Mouse (Mus musculus) stomach, embryonic 16.5 days (tissue): ENCODE data around the gene Larp4. TPM values are rescaled to one million over a fixed set of nuclear protein-coding genes. Genes with fewer than 3 reads are reported as not detected.
"Not testable (repeated sequence)": the region's sequence is repeated elsewhere in the genome, so short reads cannot be mapped to it uniquely, and the experiment has no call there.

Experiments
- ATAC-seq: fragments of 200-750 bp; cut with Nextera tagmentation; 2 replicates; pipeline ENCODE4 v1.8.0; 2017; ENCODE audit warnings: moderate number of reproducible peaks, moderate TSS enrichment; ENCODE audit not compliant: insufficient read depth, low FRiP score
- H3K27ac ChIP-seq: fragments of 300-500 bp; sonication (generic); 2 replicates; pipeline ENCODE4 v1.5.1; 2014; ENCODE audit warnings: low read length
- H3K27me3 ChIP-seq: fragments of 300-500 bp; sonication (generic); 2 replicates; pipeline ENCODE4 v1.6.1; 2014; ENCODE audit warnings: low read length, control low read depth, mixed read lengths; ENCODE audit not compliant: control insufficient read depth, insufficient read depth
- H3K36me3 ChIP-seq: fragments of 300-500 bp; sonication (generic); 2 replicates; pipeline ENCODE4 v1.6.1; 2014; ENCODE audit warnings: low read length; ENCODE audit not compliant: control insufficient read depth, insufficient read depth
- H3K4me1 ChIP-seq: fragments of 300-500 bp; sonication (generic); 2 replicates; pipeline ENCODE4 v1.6.1; 2014; ENCODE audit warnings: low read length, control low read depth, mixed read lengths; ENCODE audit not compliant: control insufficient read depth, insufficient read depth
- H3K4me2 ChIP-seq: fragments of 300-500 bp; sonication (generic); 2 replicates; pipeline ENCODE4 v1.6.1; 2014; ENCODE audit warnings: low read depth, low read length, mixed read lengths
- H3K4me3 ChIP-seq: fragments of 300-500 bp; sonication (generic); replicated peaks from 2 replicates; pipeline ENCODE4 v1.5.1; 2014; ENCODE audit warnings: mild to moderate bottlenecking, low read length
- H3K9ac ChIP-seq: fragments of 300-500 bp; sonication (generic); 2 replicates; pipeline ENCODE4 v1.6.1; 2014; ENCODE audit warnings: low read length
- H3K9me3 ChIP-seq: fragments of 300-500 bp; sonication (generic); replicated peaks from 2 replicates; pipeline ENCODE4 v1.6.1; 2016; ENCODE audit warnings: low read length, control low read depth; ENCODE audit not compliant: control insufficient read depth
- WGBS: fragments of 180-500 bp; shearing (Covaris S2); extraction: QIAGEN DNeasy Blood & Tissue Kit; methylation state at CpG from one replicate; pipeline ENCODE4 v1.1.7; 2014; 5-methylcytosine and 5-hydroxymethylcytosine counted together
- polyA plus RNA-seq: library from polyadenylated mRNA; unstranded; fragments of >200 nt; fragmentation: Nextera tagmentation; extraction: Ambion mirVana; gene quantifications from 2 replicates; pipeline ENCODE4 v1.2.1, GENCODE M21; 2015

Gene Larp4
- polyA plus RNA-seq, 1 experiment from 2014 or later, result 37.4 TPM

DNA sequence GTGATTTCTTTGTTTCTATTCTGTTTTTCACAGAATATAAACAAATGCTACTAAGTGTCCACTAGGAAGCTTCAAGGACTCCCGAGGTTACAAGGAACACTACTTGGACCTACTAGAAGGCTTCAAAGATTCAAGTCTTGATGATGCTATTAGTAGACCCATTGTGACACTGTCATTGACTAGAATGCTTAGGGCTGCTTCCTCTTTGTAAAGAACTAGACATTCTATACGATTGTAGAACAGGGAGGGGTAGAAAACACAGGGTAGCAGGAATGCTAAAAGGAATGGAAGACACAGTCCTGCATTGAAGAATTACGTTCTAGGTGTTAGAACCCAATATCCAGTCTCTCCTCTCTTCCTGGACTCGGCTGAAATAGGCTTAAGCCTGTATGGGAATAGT lies 2.9 kb upstream of the Larp4 start, which contains the start of gene Fam186a:
Gene Fam186a, minus strand, starts transcription at position 101 of the 400 bp plus-strand sequence.
- Histone ChIP-seq H3K4me2 (no peak within 1 kb of the TSS), H3K9ac (no peak within 1 kb of the TSS), H3K36me3 (no peaks in the 10 kb centered on the region), H3K27me3 (no peaks in the 10 kb centered on the region), H3K4me1 (no peaks in the 10 kb centered on the region), H3K9me3 (no peaks in the 10 kb centered on the region), H3K4me3 (no peak within 1 kb of the TSS), H3K27ac (no peak within 1 kb of the TSS)
- 77% methylated on average over 4 of the region's 4 CpGs for WGBS
- ATAC-seq, result no peak

DNA sequence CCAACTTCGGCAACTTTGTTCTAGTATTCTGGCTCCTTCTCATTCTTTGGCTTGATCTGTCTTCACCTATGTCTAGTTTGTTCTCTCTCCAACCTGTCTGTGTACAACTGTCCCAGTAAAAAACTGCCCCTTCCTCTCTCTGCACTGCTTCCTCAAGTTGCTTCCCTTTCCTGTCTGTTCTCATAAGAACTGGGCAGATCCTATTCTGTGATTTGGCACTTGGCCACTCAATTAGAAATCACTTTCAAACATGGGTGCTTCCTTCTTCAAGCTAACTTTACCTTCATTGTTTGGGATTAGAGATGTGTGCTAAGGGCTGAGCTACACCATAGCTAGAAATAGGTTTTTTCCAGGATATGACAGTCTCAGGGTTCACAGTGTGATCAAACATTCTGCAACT lies 741 bp downstream of the Larp4 start:
- Histone ChIP-seq H3K4me2 (no peak overlapping the region), H3K27ac (no peak overlapping the region), H3K9ac (no peak overlapping the region), H3K4me1 (peaks cover 3% of the 10 kb centered on the region; the same call in 1 of the 2 replicates), H3K9me3 (no peaks in the 10 kb centered on the region), H3K27me3 (no peaks in the 10 kb centered on the region), H3K4me3 (no peak overlapping the region), H3K36me3 (no peaks in the 10 kb centered on the region)
- ATAC-seq, result no peak
- WGBS, result 88% methylated on average over 1 of the region's 1 CpGs

DNA sequence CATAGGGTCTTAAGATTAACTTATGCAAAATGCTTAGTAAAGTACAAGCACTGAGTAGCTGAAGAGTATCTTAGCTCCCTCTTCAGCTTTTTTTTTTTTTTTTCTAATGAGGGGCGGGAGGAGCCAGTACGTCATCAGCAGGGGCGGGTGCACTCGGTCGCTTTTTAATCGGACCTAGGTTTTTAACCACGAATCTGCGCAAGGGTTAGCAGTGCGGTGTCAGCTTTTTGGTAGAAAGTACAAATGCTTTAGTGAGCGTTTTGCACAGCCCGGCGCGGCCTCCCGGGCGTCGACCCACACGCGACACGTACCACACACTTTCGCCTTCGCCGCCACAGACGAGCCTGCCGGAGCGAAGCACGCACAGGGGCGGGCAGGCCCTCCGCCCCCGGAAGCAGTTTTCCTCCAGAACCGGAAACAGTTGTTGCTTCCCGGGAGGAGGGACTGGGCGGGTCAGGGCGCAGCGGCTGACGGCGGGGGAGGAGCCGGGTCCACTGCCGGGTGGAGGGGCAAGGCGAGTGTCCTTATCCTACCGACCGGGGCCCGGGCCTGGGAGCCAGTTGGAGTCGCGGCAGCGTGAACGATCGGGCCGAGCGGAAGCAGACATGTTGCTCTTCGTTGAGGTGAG lies 2.6 kb downstream of the Larp4 start:
- no peaks in the 10 kb centered on the region for H3K9me3 ChIP-seq
- peak overlapping the region; percentile 98 for H3K27ac ChIP-seq
- H3K9ac ChIP-seq, result peak overlapping the region; percentile 93
- peaks cover 3% of the 10 kb centered on the region; the same call in 1 of the 2 replicates for H3K4me1 ChIP-seq
- peak overlapping the region; percentile 86 for H3K4me3 ChIP-seq
- H3K27me3 ChIP-seq, result no peaks in the 10 kb centered on the region
- peak overlapping the region; percentile 71 for H3K4me2 ChIP-seq
- under 1% methylated on average over 50 of the region's 50 CpGs for WGBS
- no peaks in the 10 kb centered on the region for H3K36me3 ChIP-seq
- peak; percentile 97 for ATAC-seq

DNA sequence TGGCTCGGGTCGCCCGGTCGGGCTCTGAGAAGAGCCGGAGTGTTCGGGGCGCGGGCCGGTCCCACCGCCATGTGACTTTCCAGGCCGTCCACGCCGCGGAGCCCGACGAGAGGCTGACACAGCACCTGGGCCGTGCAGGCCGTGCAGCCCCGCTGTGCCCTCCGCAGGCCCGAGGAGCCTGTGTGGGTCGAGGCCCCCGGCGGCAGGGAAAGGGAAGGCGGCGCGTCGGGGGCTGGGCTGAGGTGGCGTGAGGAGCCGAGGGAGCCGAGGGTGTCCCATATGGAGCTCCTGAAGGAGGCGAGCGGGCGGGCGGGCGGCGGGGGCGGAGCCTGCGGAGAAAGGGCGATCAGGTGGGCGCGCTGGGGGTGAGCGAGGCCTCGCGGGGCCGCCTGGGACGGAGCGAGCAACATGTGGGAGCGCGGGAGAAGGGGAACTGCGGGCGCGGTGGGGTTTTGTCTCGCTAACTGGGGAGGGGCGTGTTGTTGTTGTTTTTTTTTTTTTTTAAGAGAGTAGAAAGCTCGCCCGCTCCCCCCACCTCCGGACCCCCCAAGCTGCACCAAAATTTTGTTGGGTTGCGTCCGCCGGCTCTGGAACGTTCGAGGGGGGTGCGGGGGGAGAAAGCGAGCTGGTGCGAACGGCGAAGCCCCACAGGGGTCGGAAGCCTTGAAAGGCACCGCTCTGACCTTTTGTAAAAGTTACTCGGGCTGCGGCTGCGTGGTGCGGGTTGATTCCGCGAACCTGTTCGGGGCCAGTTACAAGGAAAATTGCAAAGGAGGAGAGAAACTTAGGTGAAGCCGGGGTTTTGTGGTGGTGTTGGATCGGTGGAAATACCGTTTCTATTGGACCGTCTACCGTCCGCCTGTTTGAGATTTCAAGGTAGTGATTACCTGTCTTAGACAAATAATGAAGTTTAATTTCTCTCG lies 3.4 kb downstream of the Larp4 start:
- WGBS, result under 1% methylated on average over 84 of the region's 84 CpGs

DNA sequence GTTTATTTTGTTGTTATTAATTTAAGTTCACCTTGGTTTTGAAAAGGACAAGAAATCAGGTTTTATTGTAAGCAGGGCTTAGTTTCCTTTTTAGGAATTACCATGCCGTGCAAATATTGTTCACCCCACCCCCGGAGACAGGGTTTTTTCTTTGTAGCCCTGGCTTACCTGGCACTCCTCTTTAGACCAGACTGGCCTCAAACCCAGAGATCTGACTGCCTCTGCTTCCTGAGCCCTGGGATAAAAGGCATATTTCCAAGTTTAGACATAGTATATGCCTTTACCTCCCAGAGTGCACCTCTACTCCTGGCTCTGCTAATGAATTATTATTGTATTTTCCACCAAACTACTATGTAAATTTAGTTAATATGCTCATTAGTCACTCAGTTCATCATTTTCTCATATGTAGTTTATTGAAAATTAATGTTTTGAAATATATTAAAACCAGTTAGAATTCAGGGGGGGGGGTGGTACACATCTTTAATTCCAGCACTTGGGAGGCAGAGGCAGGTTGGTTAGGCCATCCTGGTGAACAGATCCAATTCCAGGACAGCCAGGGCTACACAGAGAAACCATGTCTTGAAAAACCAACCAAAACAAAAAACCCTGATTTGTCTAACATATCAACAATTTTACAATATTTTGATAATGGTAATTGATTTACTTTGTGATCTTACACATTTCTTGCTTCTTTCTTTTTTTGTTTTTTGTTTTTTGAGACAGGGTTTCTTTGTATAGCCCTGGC lies 4.8 kb downstream of the Larp4 start:
- Histone ChIP-seq H3K9me3 (no peaks in the 10 kb centered on the region), H3K9ac (no peak overlapping the region), H3K27me3 (no peaks in the 10 kb centered on the region), H3K4me1 (peaks cover 3% of the 10 kb centered on the region; the same call in 1 of the 2 replicates), H3K27ac (no peak overlapping the region), H3K36me3 (no peaks in the 10 kb centered on the region), H3K4me3 (no peak overlapping the region), H3K4me2 (peak overlapping the region; percentile 16; the same call in 1 of the 2 replicates)
- 54% methylated on average over 2 of the region's 2 CpGs for WGBS
- ATAC-seq, result no peak

More for the DNA sequence above, 3.4 kb downstream of the Larp4 start:
- Histone ChIP-seq H3K4me3 (peak overlapping the region; percentile 86), H3K9me3 (no peaks in the 10 kb centered on the region), H3K4me2 (peak overlapping the region; percentile 71), H3K4me1 (peaks cover 3% of the 10 kb centered on the region; the same call in 1 of the 2 replicates), H3K9ac (peak overlapping the region; percentile 93), H3K27me3 (no peaks in the 10 kb centered on the region), H3K36me3 (no peaks in the 10 kb centered on the region), H3K27ac (peak overlapping the region; percentile 98)
- ATAC-seq, result peak; percentile 84

DNA sequence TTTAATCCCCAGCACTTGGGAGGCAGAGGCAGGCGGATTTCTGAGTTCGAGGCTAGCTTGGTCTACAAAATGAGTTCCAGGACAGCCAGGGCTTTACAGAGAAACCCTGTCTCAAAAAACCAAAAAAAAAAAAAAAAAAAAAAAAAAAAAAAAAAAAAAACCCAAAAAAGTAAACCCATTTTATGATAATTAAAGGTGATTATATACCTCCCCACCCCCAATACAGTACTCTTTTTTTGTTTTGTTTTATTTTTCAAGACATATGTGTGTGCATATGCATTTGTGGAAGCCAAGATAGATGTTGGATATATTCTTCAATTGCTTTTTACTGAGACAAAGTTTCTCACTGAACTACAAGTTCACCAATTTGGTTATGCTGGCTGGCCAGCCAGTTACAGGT lies 6.3 kb downstream of the Larp4 start:
- H3K4me1 ChIP-seq, H3K27me3 ChIP-seq, H3K4me2 ChIP-seq, H3K9me3 ChIP-seq, H3K9ac ChIP-seq, H3K4me3 ChIP-seq, H3K27ac ChIP-seq, ATAC-seq, H3K36me3 ChIP-seq: not testable (repeated sequence)
- WGBS, result 84% methylated on average over 2 of the region's 2 CpGs

DNA sequence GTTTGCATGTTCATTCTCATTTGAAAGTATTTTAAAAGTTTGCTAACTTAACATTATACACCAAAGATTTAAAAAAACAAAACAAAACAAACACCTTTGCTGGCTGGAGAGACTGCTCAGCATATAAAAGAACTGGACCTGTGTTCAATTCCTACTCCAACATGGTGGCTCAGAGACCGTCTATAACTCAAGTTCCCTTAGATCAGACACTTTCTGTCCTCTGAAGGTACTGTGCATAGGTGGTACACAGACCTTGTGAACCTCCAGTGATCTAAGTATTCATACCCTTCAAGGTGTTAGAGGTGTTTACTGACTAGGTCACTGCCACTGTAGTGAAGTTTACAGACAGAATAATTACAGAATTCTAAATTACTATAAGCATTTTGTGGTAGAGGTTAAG lies 9.4 kb downstream of the Larp4 start:
- H3K9me3 ChIP-seq, result no peaks in the 10 kb centered on the region
- H3K9ac ChIP-seq, result no peak overlapping the region
- H3K4me1 ChIP-seq, result peaks cover 3% of the 10 kb centered on the region; the same call in 1 of the 2 replicates
- no peak overlapping the region for H3K4me2 ChIP-seq
- ATAC-seq, result no peak
- 71% methylated on average over 1 of the region's 1 CpGs for WGBS
- no peak overlapping the region for H3K4me3 ChIP-seq
- no peak overlapping the region for H3K27ac ChIP-seq
- no peaks in the 10 kb centered on the region for H3K27me3 ChIP-seq
- no peaks in the 10 kb centered on the region for H3K36me3 ChIP-seq

DNA sequence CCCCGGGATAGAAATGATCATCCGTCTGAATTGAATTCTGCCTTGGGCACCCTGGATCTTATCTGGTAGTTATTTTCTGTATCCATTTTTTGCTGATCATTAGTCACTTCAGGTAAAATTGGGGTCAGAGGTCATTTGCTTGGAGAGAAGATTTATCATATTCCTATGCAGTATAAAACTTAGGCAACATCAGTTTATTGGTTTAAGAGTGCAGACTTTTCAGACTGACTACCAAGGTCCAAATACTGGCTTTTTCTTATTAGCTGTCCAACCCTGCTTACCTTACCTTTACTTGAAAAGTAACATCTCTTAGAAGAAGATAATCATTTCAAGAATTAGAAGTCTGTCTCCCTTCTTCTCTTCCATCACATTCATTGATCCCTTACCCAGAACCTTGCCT lies 9.8 kb downstream of the Larp4 start:
- Histone ChIP-seq H3K9ac (no peak overlapping the region), H3K27me3 (no peaks in the 10 kb centered on the region), H3K4me1 (no peaks in the 10 kb centered on the region), H3K4me3 (no peak overlapping the region), H3K27ac (no peak overlapping the region), H3K4me2 (no peak overlapping the region), H3K9me3 (no peaks in the 10 kb centered on the region), H3K36me3 (no peaks in the 10 kb centered on the region)
- no peak for ATAC-seq
- WGBS, result 82% methylated on average over 2 of the region's 2 CpGs
